Mouse (Mus musculus) adrenal gland, postnatal 10 days (tissue): ENCODE measurements around the gene Mesp1. TPM values are rescaled to one million over a fixed set of nuclear protein-coding genes. Genes with fewer than 3 reads are reported as not detected.

ENCODE experiments used
- total RNA-seq, 2 experiments: library from RNA; stranded (reverse); gene quantifications; 2 replicates each; pipeline ENCODE4 v1.2.3; 2021

Mesp1 gene
- total RNA-seq, 2 experiments from 2014 or later, result not detected

Other genes starting within 250 kb of the Mesp1 start
- under 1 TPM; 0.66 to 0.91 TPM for gene Rhcg, start 176.1 kb downstream of the Mesp1 start, total RNA-seq
- gene Ticrr, start 133.6 kb downstream of the Mesp1 start, total RNA-seq, result 1 to 10 TPM; 2.3 to 3.7 TPM
- gene Kif7, start 78.1 kb downstream of the Mesp1 start, total RNA-seq, result 1 to 10 TPM; 4.9 to 5.7 TPM
- gene Plin1, start 60.9 kb downstream of the Mesp1 start, total RNA-seq, result 100 to 1,000 TPM; 750 to 928 TPM
- gene Pex11a, start 50.7 kb downstream of the Mesp1 start, total RNA-seq, result 10 to 100 TPM; 41.0 to 47.0 TPM
- 1 to 10 TPM; 1.5 to 2.5 TPM for gene Wdr93, start 50.6 kb downstream of the Mesp1 start, total RNA-seq
- gene Mesp2, start 16.9 kb upstream of the Mesp1 start, total RNA-seq, result under 1 TPM; 0.39 to 0.79 TPM
- gene Anpep, start 67.3 kb upstream of the Mesp1 start, total RNA-seq, result 10 to 100 TPM; 33.0 to 41.3 TPM
- 10 to 100 TPM; 23.4 to 26.2 TPM for gene Ap3s2, start 126.9 kb upstream of the Mesp1 start, total RNA-seq
- 10 to 100 TPM; 16.3 to 22.7 TPM for gene Arpin, start 141.6 kb upstream of the Mesp1 start, total RNA-seq
- gene Zfp710, start 231.0 kb upstream of the Mesp1 start, total RNA-seq, result 10 to 100 TPM; 18.7 to 26.9 TPM